Mouse (Mus musculus): ENCODE results near the gene Fgfr2. TPM values are rescaled to one million over a fixed set of nuclear protein-coding genes. Genes with fewer than 3 reads are reported as not detected.

The Fgfr2 gene
- total RNA-seq, 2 experiments from 2014 or later: 43.7 to 44.3 TPM

- DNase-seq (ENCODE audit: extremely low spot score in 1 of 2, low spot score in 1 of 2): peak; percentile 81 to 85
Measured at GRCm38 (mm10) chr7:131362615-131363300, 1760.4 kb downstream of the Fgfr2 start, which contains the start of gene 2310057M21Rik. Gene 2310057M21Rik, minus strand, starts transcription at chr7:131362759.

- DNase-seq (ENCODE audit: extremely low spot score in 1 of 2, low spot score in 1 of 2): no peak
Measured at GRCm38 (mm10) chr7:131362269-131362614, 1760.9 kb downstream of the Fgfr2 start.

GRCm38 (mm10) chr7:131356105-131356504, 1767.0 kb downstream of the Fgfr2 start:
- no peak for DNase-seq (ENCODE audit: extremely low spot score in 1 of 2, low spot score in 1 of 2)

GRCm38 (mm10) chr7:131345856-131346541, 1777.2 kb downstream of the Fgfr2 start:
- DNase-seq (ENCODE audit: extremely low spot score in 1 of 2, low spot score in 1 of 2): no peak

- DNase-seq (ENCODE audit: extremely low spot score in 1 of 2, low spot score in 1 of 2): no peak
Measured at GRCm38 (mm10) chr7:131337502-131338068, 1785.6 kb downstream of the Fgfr2 start.

- DNase-seq (ENCODE audit: extremely low spot score in 1 of 2, low spot score in 1 of 2): no peak
Measured at GRCm38 (mm10) chr7:131333564-131333963, 1789.6 kb downstream of the Fgfr2 start, which contains the start of gene Fam24a. Gene Fam24a, plus strand, starts transcription at chr7:131333864.

- no peak for DNase-seq (ENCODE audit: extremely low spot score in 1 of 2, low spot score in 1 of 2)
Measured at GRCm38 (mm10) chr7:131331688-131332087, 1791.5 kb downstream of the Fgfr2 start.

GRCm38 (mm10) chr7:131329416-131329815, 1793.7 kb downstream of the Fgfr2 start, which contains the start of gene Fam24b:
Gene Fam24b, minus strand, starts transcription at chr7:131329516.
- no peak for DNase-seq (ENCODE audit: extremely low spot score in 1 of 2, low spot score in 1 of 2)

- DNase-seq (ENCODE audit: extremely low spot score in 1 of 2, low spot score in 1 of 2): no peak
Measured at GRCm38 (mm10) chr7:131327054-131327453, 1796.1 kb downstream of the Fgfr2 start.

- DNase-seq (ENCODE audit: extremely low spot score in 1 of 2, low spot score in 1 of 2): no peak
Measured at GRCm38 (mm10) chr7:131322192-131322591, 1801.0 kb downstream of the Fgfr2 start, which contains the start of gene Cuzd1. Gene Cuzd1, minus strand, starts transcription at chr7:131322292.

GRCm38 (mm10) chr7:131318340-131318739, 1804.8 kb downstream of the Fgfr2 start:
- no peak for DNase-seq (ENCODE audit: extremely low spot score in 1 of 2, low spot score in 1 of 2)

- no peak for DNase-seq (ENCODE audit: extremely low spot score in 1 of 2, low spot score in 1 of 2)
Measured at GRCm38 (mm10) chr7:131317587-131317986, 1805.6 kb downstream of the Fgfr2 start.

GRCm38 (mm10) chr7:131314493-131314892, 1808.7 kb downstream of the Fgfr2 start:
- no peak for DNase-seq (ENCODE audit: extremely low spot score in 1 of 2, low spot score in 1 of 2)

GRCm38 (mm10) chr7:131306733-131307132, 1816.4 kb downstream of the Fgfr2 start:
- no peak for DNase-seq (ENCODE audit: extremely low spot score in 1 of 2, low spot score in 1 of 2)

- DNase-seq (ENCODE audit: extremely low spot score in 1 of 2, low spot score in 1 of 2): no peak
Measured at GRCm38 (mm10) chr7:131303340-131303739, 1819.8 kb downstream of the Fgfr2 start.

- DNase-seq (ENCODE audit: extremely low spot score in 1 of 2, low spot score in 1 of 2): no peak
Measured at GRCm38 (mm10) chr7:131297151-131297550, 1826.0 kb downstream of the Fgfr2 start.

GRCm38 (mm10) chr7:131265851-131266250, 1857.3 kb downstream of the Fgfr2 start:
- DNase-seq (ENCODE audit: extremely low spot score in 1 of 2, low spot score in 1 of 2): no peak

- DNase-seq (ENCODE audit: extremely low spot score in 1 of 2, low spot score in 1 of 2): no peak
Measured at GRCm38 (mm10) chr7:131264251-131264650, 1858.9 kb downstream of the Fgfr2 start.

- peak; percentile 18 to 19 for DNase-seq (ENCODE audit: extremely low spot score in 1 of 2, low spot score in 1 of 2)
Measured at GRCm38 (mm10) chr7:131260946-131261345, 1862.2 kb downstream of the Fgfr2 start.

- no peak for DNase-seq (ENCODE audit: extremely low spot score in 1 of 2, low spot score in 1 of 2)
Measured at GRCm38 (mm10) chr7:131257309-131257708, 1865.8 kb downstream of the Fgfr2 start.

- DNase-seq (ENCODE audit: extremely low spot score in 1 of 2, low spot score in 1 of 2): no peak
Measured at GRCm38 (mm10) chr7:131256841-131257240, 1866.3 kb downstream of the Fgfr2 start.
